Mouse (Mus musculus): ENCODE data around the gene Neurod6. TPM values are rescaled to one million over a fixed set of nuclear protein-coding genes. Genes with fewer than 3 reads are reported as not detected.

Gene Neurod6
- not detected in 2 replicates for polyA plus RNA-seq (2012; rRNA removed)

GRCm38 (mm10) chr6:55680974-55681373, at the start of gene Neurod6:
Gene Neurod6 (minus strand): TSS chr6:55681263.

Other genes with a start within 250 kb of the Neurod6 start
- gene Adcyap1r1, start 229.3 kb downstream of the Neurod6 start, polyA plus RNA-seq (2012; rRNA removed): 0.03 and 0.04 TPM in 2 replicates
- not detected in 2 replicates for gene Itprid1, start 155.6 kb upstream of the Neurod6 start, polyA plus RNA-seq (2012; rRNA removed)